Mouse (Mus musculus): ENCODE data around the gene Ank3. TPM values are rescaled to one million over a fixed set of nuclear protein-coding genes. Genes with fewer than 3 reads are reported as not detected.

Ank3 gene
- total and polyA plus RNA-seq, 2 experiments from 2014 or later: 23.4 to 64.7 TPM

DNA sequence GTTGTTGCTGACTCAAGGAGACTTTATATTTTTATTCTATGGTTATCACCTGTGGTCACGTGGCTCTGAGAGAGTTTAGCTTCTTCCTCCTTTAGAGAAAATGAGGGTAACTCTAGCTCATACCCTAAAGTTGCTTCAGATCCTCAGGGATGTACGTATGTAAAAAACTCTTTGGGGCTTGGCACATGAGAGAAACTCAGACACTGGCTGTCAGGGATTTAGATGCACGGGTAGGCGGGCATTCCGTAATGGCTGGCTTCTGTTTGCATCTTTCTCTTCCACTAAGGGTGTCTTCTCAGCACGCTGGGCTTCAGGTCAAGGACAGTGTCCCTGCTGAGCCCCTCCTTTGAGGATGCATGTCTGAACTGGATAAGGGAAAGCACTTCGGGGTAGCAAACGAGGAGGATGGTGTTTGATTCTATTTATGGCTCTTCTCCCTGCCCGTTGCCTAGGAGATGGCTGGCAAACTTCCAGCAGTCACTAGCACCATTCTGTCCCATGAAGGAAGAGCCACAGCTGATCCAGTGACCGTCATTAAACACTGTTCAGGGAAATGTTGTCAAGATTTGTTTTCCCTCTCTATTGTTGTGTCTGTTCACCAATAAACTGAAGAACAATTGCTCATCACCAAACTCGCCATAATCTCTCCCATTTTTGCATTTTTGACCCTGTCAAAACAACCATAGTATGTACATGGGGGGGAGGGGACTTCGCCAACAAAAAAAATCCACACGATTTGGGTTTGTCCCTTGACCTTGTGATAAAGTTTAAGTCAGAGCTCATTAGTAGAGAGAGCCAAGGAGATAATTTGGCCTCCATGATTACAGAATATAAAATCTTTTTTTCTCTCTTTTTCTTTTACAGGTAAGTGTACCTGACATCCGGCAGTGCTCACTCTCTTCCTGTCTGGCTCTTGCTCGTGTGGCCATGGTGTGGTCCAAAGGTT, 195.9 kb downstream of the Ank3 start:
- no peaks in the 10 kb centered on the region for H3K9me3 ChIP-seq (replicated peaks; ENCODE audit: control insufficient read depth, low read length)
- H3K9ac ChIP-seq (replicated peaks; ENCODE audit: low read depth, low read length): no peak overlapping the region
- 0 out of 2 replicates have a peak overlapping the region, but pooled peaks have one; percentile 22 for H3K27ac ChIP-seq (ENCODE audit: low read depth)
- DNase-seq (ENCODE audit: low spot score) (peak; percentile 90), ATAC-seq (ENCODE audit: insufficient read depth, low read depth) (peak; percentile 85)
- 23% methylated on average over 15 of the region's 15 CpGs for WGBS
- no peaks in the 10 kb centered on the region for H3K36me3 ChIP-seq (replicated peaks; ENCODE audit: control insufficient read depth, insufficient read depth, low read length)
- H3K4me3 ChIP-seq (ENCODE audit: low read depth, low read length): peak overlapping the region; percentile 26
- peak overlapping the region; percentile 49 for H3K4me2 ChIP-seq (ENCODE audit: low read depth, low read length)
- TF ChIP-seq CTCF (IDR thresholded peaks at IDR 0.05; ENCODE audit: low read depth) (no peak), EP300 (IDR thresholded peaks at IDR 0.05; ENCODE audit: low read depth) (no peak)
- no peaks in the 10 kb centered on the region for H3K27me3 ChIP-seq (ENCODE audit: control insufficient read depth, insufficient read depth, low read length)
- H3K4me1 ChIP-seq (ENCODE audit: control insufficient read depth, insufficient read depth): peaks cover 18% of the 10 kb centered on the region

DNA sequence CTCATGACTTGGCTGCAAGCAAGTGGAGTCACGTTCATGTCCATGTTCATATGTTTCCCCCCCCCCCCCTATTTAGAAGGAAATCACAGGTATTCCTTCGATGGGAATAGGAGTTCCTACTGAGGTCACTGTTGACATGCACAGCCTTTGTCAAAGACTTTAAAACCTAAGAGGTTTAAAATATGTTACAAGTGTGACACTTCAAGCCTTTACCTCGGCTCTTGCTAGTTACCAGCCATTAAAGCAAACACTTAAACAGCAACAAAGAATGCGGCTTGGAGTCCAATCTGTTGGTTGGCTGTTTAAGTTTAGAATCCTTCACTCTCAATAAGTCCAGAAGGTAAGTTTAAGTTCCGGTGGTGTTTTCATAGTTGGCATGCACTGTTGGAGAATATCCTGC, 196.9 kb downstream of the Ank3 start:
- Histone ChIP-seq H3K4me3 (ENCODE audit: low read depth, low read length) (no peak overlapping the region), H3K9me3 (replicated peaks; ENCODE audit: control insufficient read depth, low read length) (no peaks in the 10 kb centered on the region), H3K4me2 (ENCODE audit: low read depth, low read length) (no peak overlapping the region), H3K36me3 (replicated peaks; ENCODE audit: control insufficient read depth, insufficient read depth, low read length) (no peaks in the 10 kb centered on the region), H3K27me3 (ENCODE audit: control insufficient read depth, insufficient read depth, low read length) (no peaks in the 10 kb centered on the region), H3K9ac (replicated peaks; ENCODE audit: low read depth, low read length) (no peak overlapping the region), H3K27ac (ENCODE audit: low read depth) (no peak overlapping the region), H3K4me1 (ENCODE audit: control insufficient read depth, insufficient read depth) (peaks cover 18% of the 10 kb centered on the region)
- no peak for ATAC-seq (ENCODE audit: insufficient read depth, low read depth)
- no peak for TF ChIP-seq EP300 (IDR thresholded peaks at IDR 0.05; ENCODE audit: low read depth)
- WGBS: 74% methylated on average over 5 of the region's 5 CpGs
- DNase-seq (ENCODE audit: low spot score): no peak

DNA sequence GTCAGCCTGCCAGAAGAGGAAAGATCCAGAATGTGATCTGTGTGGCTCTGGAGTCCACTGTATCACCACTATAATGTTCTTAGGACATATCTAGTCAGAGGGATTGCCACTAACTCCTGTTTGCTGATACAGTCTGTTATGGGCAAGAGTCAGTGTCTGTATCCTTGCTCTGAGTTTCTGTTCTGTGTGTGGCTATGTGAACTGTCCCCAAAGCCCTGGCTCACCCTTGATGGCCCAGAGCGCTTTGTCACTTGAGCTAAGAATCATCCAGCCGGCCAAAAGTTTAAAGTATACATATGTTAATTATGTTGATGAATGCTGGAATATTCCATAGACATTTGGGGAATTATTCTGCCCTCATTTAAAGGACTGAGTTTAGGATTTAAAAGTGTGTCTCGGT, 202.9 kb downstream of the Ank3 start:
- WGBS: 93% methylated on average over 3 of the region's 3 CpGs
- DNase-seq (ENCODE audit: low spot score): no peak
- no peak for ATAC-seq (ENCODE audit: insufficient read depth, low read depth)
- H3K36me3 ChIP-seq (replicated peaks; ENCODE audit: control insufficient read depth, insufficient read depth, low read length): no peaks in the 10 kb centered on the region
- H3K9ac ChIP-seq (replicated peaks; ENCODE audit: low read depth, low read length): no peak overlapping the region
- TF ChIP-seq CTCF (IDR thresholded peaks at IDR 0.05; ENCODE audit: low read depth) (no peak), EP300 (IDR thresholded peaks at IDR 0.05; ENCODE audit: low read depth) (no peak)
- H3K4me3 ChIP-seq (ENCODE audit: low read depth, low read length): no peak overlapping the region
- no peak overlapping the region for H3K4me2 ChIP-seq (ENCODE audit: low read depth, low read length)
- no peak overlapping the region for H3K27ac ChIP-seq (ENCODE audit: low read depth)
- no peaks in the 10 kb centered on the region for H3K4me1 ChIP-seq (ENCODE audit: control insufficient read depth, insufficient read depth)
- H3K27me3 ChIP-seq (ENCODE audit: control insufficient read depth, insufficient read depth, low read length): no peaks in the 10 kb centered on the region
- H3K9me3 ChIP-seq (replicated peaks; ENCODE audit: control insufficient read depth, low read length): no peaks in the 10 kb centered on the region

DNA sequence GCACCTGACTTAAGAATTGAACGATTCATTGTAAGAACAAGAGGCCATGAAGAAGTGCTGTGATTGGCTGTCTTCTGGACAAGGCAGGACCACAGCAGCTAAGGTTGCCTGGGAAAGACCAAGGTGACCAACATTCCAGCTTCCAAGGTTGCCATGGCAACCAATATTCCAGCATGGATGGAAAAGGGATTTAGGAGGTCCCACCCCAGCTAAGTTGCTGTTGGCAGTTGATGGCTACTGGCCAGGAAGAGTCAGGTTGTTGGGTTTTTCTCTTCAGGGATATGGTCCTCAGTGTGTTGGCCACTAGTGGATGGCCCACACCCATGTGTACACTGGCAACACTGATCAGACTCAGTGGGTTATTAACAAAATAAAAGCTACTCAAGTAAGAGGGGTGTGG, 204.1 kb downstream of the Ank3 start:
- H3K4me2 ChIP-seq (ENCODE audit: low read depth, low read length): no peak overlapping the region
- no peaks in the 10 kb centered on the region for H3K9me3 ChIP-seq (replicated peaks; ENCODE audit: control insufficient read depth, low read length)
- H3K4me3 ChIP-seq (ENCODE audit: low read depth, low read length): no peak overlapping the region
- DNase-seq (ENCODE audit: low spot score) (no peak), ATAC-seq (ENCODE audit: insufficient read depth, low read depth) (no peak)
- WGBS: 87% methylated on average over 1 of the region's 1 CpGs
- no peaks in the 10 kb centered on the region for H3K36me3 ChIP-seq (replicated peaks; ENCODE audit: control insufficient read depth, insufficient read depth, low read length)
- no peaks in the 10 kb centered on the region for H3K4me1 ChIP-seq (ENCODE audit: control insufficient read depth, insufficient read depth)
- TF ChIP-seq EP300 (IDR thresholded peaks at IDR 0.05; ENCODE audit: low read depth) (no peak), CTCF (IDR thresholded peaks at IDR 0.05; ENCODE audit: low read depth) (no peak)
- no peak overlapping the region for H3K27ac ChIP-seq (ENCODE audit: low read depth)
- H3K9ac ChIP-seq (replicated peaks; ENCODE audit: low read depth, low read length): no peak overlapping the region
- no peaks in the 10 kb centered on the region for H3K27me3 ChIP-seq (ENCODE audit: control insufficient read depth, insufficient read depth, low read length)

DNA sequence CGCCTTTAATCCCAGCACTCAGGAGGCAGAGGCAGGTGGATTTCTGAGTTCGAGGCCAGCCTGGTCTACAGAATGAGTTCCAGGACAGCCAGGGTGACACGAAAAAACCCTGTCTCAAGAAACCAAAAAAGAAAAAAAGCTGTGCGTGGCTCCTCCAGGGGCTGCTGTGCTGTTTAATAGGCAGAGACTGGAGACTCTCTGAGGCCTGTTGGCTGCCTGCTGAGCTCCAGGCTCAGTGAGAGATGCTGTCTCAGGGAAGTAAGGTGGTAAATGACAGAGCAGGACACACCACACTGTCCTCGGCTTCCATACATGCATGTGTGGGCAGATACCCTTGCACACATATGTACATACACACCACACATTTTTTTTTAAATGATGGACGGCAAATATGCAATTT, 206.0 kb downstream of the Ank3 start:
- H3K4me1 ChIP-seq (ENCODE audit: control insufficient read depth, insufficient read depth): no peaks in the 10 kb centered on the region
- no peak for TF ChIP-seq CTCF (IDR thresholded peaks at IDR 0.05; ENCODE audit: low read depth)
- TF ChIP-seq EP300 (IDR thresholded peaks at IDR 0.05; ENCODE audit: low read depth): no peak
- ATAC-seq (ENCODE audit: insufficient read depth, low read depth) (no peak), DNase-seq (ENCODE audit: low spot score) (no peak)
- H3K4me2 ChIP-seq (ENCODE audit: low read depth, low read length): no peak overlapping the region
- no peak overlapping the region for H3K27ac ChIP-seq (ENCODE audit: low read depth)
- no peak overlapping the region for H3K4me3 ChIP-seq (ENCODE audit: low read depth, low read length)
- no peaks in the 10 kb centered on the region for H3K27me3 ChIP-seq (ENCODE audit: control insufficient read depth, insufficient read depth, low read length)
- H3K9me3 ChIP-seq (replicated peaks; ENCODE audit: control insufficient read depth, low read length): no peaks in the 10 kb centered on the region
- no peak overlapping the region for H3K9ac ChIP-seq (replicated peaks; ENCODE audit: low read depth, low read length)
- WGBS: 78% methylated on average over 6 of the region's 6 CpGs
- H3K36me3 ChIP-seq (replicated peaks; ENCODE audit: control insufficient read depth, insufficient read depth, low read length): no peaks in the 10 kb centered on the region
